Mouse (Mus musculus) kidney, postnatal 4 days (tissue): ENCODE results near the gene Flt4.
"Not testable (repeated sequence)": the region's sequence is repeated elsewhere in the genome, so short reads cannot be mapped to it uniquely, and the experiment has no call there.

Source experiments
- DNase-seq, 2 experiments: peaks; one replicate each; pipeline ENCODE4 v3.0.0; 2021; ENCODE audit warnings: mixed read lengths in 2 of 2

Gene Flt4

DNA sequence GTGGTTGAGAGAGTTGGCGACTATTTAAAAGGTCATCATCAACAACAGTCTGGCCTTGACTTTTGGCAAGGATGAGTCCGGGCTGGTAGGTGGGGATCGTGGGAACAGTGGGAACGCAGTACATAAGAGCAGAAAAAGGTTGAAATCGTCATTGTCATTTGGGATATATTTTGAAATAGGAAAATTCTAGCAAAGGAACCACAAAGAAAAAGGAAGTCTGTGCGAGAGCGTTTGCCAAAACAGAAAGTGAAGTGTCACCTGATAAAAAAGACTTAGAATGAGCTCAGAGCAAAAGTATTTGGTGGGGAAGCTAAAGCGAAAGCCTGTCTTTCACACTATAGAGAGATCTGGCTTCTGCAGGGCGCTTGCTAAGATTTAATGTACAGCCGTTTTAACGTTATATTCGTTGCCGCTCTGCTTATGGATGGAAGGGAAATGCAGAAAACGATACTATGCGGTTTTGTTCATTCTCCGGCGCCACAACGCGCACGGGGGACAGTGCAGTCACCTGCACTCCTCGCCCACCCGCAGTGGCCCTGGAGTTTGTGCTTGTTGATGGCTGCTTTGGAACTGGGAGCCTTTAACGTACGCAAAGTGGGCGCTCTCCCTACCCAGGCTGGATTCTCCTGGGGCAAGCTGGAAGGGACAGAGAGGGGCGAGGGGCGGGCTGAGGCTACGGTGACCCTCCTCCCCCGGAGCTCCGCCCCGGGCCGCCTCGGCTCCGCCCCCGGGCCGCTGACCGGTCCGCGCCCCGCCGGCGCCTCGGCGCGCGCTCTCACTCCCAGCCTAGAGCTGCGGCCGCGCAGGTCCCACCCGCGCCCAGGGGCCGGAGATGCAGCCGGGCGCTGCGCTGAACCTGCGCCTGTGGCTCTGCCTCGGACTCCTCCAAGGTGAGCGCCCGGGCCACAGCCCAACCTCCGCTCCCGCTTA is at the start of gene Flt4:
TSS of gene Flt4 (plus strand) at position 326 of the 930 bp plus-strand sequence.
- peak; percentile 59 to 70 for DNase-seq

DNA sequence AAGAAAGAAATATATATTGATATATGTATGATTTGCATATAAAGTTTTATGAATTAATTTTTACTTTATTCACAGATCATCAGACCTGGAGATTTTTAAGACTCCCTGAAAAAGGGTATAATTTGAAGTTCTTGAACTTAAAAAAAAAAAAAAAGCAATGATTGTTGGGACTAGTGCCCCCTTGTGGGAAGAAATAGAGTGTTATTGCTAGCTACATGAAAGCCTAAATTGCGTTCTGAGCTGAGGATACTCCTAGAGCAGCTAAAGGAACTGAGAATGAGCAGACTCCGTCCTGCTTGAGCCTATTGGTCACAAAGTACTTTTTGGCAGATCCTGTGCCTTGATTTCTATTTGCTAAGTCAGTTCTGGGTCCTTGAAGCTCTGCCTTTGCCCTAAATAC is 34.0 kb upstream of the Flt4 start:
- not testable (repeated sequence) for DNase-seq

DNA sequence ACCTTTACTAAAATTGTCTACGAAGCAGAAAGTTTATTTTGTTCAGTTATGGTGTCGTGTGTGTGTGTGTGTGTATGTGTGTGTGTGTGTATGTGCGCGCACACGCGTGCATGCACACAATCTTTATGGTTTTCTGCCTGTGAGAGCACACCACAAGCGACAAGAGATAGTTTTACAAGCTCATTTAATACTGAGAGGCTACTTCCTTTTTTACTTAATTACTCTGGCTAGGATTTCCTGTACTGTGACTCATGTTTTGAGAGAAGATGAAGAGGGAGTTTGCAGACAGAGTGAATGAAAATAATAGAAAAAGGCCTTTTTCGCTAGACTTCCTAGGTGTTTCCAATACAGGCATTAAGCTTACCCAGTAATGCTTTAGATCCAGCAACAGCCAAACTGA is 28.6 kb upstream of the Flt4 start:
- not testable (repeated sequence) for DNase-seq

DNA sequence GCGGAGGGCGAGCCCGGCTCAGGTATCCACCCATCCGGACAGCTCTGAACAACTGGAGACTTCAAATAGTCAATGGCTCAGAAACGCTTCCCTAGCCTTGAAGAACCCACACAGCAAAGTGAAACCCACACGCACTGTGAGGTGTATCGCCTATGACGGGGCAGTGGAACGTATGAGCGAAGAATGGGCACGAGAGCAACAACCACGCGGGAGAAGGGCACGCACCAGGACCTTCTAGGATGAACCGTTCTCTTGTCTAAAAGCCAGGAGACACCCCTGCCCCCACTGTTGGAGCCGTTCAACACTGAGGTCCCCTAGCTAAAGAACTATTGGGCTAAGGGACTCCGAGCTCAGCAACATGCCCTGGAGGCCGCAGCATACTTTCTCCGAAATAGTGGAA is 18.9 kb upstream of the Flt4 start:
- no peak for DNase-seq

DNA sequence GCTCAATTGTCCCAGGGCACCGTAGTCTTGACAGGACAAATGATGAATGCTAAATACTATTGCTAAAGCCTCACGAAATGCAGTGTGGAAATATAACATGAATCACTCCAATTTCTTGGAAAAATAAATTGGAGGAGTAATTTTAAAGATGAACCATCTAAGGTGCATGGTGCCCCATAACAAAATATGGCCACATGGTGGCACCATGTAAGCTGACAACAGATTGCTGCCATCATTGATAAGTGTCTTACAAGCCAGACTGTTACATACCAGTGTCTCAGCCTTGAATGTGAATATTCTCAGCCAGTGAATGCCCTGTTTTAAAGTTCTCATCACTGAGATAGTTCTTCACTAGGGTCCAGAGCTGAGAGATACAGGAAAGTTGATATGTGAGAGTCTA is 11.9 kb upstream of the Flt4 start:
- DNase-seq, result not testable (repeated sequence)

DNA sequence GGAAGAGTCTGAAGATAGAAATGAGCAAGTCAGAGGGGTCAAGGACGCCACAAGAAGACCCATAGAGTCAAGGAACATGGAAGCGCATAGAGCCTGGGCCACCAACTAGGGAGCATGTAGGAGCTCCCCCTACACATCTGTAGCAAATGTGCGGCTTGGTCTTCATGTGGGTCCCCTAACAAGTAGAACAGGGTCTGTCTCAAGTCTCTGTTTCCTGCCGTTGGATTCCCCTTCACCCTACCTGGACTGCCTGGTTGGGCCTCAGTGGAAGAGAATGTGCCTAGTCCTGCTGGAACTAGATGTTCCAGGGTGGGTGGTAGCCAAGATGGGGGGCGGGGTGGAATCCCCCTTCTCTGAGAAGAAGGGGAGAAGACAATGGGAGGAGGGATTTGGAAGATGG is 757 bp upstream of the Flt4 start:
- DNase-seq, result not testable (repeated sequence)

DNA sequence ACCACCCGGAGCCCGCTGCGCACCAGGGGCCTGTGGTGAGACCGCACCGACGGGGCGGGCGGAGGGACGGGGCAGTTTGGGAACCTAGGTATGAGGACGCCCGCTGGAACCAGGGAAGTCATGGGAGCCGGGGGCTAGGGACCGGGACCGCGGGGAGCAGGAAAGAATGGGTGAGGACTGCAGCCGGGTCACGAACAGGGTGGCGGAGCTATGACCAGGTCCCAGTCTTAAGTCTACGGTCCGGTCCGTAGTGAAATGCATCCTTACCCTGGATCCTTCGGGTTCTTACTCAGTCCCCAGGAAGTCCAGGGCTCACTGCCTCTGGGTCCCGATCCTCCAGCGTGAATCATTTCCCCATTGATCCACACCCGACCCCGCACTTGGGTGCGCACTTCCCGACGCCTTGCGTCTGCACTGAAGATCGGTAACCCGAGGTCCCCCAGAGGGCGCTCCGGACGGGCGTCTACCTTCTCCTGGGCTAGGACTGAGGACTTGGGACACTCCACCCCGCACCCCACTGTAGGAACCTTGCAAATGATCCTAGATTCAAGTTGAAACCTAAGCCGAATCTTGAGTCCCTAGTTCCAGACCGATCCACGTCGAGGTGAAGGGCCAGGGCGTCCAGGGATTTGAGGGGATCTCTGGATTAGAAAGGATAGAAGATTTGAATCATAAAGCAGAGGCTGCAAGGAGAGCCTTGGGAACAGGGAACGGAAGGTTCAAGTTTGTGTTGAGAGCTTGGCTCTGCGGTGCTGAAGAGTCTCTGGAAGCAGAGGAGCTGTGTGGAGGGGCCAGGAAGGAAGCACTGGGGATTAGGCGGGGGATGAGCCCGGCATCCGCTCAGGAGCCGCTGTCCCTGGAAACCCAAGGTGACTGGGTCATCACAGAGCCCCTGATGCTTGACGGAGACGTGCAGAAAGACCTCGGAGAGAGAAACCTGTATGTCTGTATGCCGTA is 1.1 kb downstream of the Flt4 start:
- peak; percentile 60 to 71 for DNase-seq

DNA sequence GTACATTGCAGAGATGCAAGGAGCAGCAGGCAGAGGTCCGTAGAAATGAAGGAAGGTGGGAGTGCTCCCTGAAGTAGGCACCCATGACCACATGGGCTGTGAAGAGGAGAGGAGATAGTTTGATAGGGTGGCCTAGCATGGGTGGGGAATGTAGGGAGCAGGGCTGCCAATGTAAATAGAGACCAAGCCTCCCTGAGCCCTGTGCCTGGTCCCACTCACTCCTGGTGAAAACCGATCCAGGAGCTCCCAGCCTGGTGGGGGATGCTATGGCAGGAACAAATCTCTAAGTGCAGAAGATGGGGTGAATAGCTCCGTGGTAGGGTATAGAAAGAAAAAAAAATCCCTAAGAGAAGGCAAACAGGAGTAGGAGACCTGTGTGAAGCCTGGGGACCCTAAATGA is 2.3 kb downstream of the Flt4 start:
- DNase-seq, result not testable (repeated sequence)

DNA sequence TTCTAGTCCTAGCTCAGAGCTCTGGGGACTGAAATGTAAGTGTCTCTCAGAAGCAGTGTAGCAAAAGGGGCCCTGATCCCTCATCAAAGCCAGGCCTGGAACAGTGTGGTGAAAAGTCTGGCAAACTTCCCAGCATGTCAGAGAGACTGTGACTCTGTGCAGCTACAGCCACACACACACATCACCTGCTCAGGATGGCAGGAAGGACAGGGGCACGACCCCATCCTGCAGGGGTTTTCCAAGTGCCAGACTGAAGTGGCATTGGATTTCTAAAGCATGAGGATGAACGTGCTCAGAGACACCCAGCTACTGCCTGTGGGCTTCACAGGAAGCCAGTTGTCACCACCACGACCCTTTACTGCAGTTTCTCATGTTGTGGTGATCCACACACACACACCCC is 3.1 kb downstream of the Flt4 start:
- no peak for DNase-seq

DNA sequence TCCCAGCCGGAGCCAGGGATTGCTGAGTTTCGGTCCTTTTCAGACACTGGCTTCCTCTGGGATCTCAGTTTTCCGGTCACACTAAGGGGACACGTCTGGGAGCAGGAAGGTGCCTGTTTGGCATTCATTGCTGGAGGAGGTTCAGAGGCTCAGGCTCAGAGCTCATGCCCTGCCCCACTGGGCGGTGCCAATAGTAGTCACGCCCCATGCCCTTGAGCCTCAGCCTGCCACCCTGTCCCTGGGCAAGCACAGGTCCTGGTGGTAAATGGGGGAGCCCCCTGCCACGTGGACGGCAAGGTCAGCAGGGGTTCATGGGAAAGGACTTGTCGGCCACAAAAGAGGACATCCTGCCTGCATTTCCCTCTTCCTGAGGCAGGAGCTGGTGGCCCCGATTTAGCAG is 4.3 kb downstream of the Flt4 start:
- peak; percentile 51 to 67 for DNase-seq

DNA sequence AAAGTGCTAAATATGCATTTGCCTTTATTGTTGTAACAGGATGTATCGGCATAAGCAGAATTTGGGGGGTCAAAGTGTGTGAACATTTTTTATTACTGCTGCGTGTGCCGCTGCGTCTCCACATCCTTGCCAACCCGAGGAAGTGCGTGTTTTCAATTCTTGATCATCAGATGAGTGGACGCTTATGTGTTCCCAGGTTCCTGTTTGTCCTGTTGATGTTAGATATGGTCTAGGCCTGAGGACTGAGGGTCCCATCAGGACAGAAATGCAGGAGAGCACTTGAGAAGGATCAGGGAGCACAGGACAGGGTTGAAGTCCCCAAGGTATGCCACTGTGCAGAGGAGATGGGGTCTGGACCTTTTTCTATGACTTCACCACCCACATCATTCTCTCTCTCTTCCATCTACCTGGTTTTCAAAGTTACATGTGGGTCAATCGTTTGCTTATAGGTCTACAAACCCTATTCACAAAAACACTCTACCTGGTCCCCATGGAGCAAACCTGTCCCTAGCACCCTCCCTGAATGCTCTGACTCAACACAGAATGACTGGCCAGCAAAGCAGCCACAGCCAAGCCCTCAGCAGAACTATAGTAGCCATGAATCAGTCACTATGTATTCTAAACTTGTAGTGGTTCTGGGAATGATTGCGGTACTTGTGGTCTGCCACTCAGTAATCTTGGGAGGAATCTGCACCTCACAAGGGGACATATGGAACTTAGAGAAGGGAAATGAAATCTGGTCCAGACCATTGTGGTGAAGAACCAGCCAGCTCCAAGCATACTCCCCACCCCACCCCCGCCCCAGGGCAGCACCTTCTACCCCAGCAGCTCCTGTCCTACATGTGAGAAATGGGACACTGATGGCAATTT is 7.0 kb downstream of the Flt4 start:
- DNase-seq, result no peak

DNA sequence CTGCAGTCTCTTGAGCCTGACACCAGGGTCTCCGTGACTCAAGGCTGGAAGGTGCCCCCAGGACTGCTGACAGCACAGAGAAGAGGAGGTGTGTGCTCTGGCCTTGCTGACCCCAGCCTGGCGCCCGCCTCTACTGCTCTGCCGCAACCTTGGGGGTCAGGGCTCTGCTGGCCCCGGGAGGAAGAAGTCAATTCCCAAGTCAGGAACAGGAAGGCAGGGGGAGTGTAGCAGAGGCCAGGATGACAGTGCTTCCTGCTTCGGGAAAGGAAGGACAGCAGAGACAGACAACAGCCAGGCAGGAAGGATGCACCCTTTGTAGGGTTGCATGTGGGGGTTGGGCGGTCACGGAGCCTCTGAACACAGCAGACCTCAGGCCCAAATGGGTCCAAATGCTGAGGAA is 9.4 kb downstream of the Flt4 start:
- DNase-seq, result no peak

DNA sequence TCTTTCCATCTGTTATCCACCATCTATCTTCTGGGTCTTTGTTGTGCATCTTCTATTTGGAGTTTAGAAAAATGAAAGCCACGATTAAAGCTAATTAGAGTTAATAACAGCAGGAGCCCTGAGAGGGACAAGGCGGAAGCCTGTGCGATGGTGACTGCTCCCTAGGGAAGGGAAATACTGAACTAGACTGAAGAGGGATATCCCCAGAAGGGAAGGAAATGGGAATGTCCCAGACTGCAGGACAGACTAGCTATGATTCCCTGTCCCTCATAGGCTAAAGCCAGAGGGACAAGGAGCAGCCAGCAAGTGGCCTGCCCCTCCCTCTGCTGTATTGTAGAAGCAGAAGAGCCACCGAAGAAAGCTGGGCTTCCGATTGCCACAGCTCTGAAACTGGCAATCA is 12.9 kb downstream of the Flt4 start:
- no peak for DNase-seq

DNA sequence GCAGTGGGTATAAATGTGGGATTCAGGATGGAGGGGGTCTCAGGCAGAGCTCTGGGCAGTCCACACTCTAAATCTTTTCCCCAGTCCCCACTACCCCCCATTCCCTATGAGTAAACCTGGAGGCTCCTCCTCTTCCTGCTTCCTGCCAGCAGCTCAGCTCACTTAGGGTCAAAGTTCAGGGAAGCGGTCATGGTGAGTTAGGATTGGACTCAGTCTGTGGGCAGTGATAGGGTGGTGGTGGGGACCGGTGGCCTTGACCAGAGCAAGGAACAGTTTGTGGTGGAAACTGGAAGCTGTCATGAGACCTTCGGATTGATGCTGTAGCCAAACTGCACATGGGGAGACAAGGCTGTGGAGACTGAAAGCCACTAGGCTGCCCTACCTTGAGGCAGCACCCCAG is 15.1 kb downstream of the Flt4 start:
- no peak for DNase-seq

DNA sequence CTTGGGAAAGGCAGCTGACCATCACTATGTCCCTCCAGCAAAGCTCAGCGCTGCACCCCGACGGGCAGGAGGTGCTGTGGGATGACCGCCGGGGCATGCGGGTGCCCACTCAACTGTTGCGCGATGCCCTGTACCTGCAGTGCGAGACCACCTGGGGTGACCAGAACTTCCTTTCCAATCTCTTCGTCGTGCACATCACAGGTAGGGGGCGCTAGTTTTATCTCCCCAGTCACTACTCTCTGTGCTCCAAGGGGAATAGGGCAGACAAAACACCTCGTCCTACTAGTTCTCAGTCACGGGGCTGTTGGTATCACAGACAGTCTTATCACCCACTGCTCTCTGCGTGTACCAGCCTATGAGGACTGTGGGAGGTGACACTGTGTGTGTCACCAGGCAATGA is 16.8 kb downstream of the Flt4 start:
- no peak for DNase-seq

DNA sequence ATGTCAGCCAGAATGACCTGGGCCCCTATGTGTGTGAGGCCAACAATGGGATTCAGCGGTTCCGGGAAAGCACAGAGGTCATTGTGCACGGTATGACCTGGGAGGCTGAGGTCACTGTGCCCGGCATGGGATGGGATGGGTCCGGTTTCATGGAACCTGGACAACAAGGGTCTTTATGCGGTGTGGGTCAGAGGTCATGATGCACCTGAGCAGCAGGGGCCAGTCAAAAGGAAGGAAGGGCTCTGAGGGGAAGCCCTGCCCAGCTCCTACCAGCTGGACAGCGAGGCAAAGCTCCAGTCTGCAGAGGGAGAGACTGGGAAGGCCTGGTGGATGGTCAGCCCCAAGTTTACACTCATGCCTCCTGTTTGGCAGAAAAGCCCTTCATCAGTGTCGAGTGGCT is 17.7 kb downstream of the Flt4 start:
- no peak for DNase-seq

DNA sequence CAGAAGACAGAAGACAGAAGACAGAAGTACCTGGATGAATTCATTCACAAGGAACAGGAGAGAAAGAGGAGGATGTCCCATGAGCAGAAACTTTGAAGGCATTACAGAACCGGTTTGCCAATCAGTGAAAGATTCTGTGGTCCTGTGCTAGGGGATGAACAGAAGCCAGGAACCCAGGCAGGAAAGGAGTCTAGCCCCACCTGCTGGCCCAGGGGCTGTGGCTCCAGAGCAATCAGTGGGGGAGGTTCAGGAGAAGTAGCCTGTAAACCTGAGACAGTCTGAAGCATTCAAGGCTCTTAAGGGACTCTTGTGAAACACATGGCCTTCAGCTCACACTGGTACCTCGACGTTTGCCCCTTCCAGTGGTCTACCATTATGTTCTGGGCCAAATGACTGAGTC is 22.1 kb downstream of the Flt4 start:
- peak; percentile 52 to 66 for DNase-seq

DNA sequence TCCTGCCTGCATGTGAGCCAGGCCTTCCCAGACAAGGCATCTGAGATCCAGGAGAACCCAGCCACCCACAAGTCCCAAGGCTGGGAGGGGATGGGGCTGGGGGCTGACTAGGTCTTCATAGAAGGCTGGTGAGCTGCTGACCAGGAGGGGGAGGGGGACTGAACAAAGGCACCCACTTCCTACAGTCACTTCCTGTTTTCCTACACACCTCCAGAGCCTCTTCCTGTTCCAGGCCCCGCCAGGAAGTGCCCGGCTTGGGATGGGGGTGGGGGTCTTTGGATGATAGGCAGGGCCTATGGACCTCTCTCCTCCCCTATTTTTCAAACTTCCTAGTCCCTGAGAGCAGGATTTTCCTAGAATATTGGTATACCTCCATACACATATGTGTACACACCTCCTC is 23.2 kb downstream of the Flt4 start:
- peak; percentile 43 to 59 for DNase-seq

DNA sequence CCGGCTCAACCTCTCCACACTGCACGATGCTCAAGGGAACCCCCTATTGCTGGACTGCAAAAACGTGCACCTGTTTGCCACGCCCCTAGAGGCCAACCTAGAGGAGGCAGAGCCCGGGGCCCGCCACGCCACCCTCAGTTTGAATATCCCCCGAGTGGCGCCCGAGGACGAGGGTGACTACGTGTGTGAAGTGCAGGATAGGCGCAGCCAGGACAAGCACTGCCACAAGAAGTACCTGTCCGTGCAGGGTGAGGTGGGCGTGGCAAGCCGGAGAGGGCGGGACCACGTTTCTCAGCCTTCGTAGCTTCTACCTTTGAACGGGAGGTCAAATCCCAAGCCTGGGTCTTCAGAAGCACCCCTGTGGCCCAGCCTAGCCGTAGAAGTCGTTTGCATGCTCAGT is 25.0 kb downstream of the Flt4 start:
- DNase-seq, result peak in 1 of 2 experiments; percentile 45

DNA sequence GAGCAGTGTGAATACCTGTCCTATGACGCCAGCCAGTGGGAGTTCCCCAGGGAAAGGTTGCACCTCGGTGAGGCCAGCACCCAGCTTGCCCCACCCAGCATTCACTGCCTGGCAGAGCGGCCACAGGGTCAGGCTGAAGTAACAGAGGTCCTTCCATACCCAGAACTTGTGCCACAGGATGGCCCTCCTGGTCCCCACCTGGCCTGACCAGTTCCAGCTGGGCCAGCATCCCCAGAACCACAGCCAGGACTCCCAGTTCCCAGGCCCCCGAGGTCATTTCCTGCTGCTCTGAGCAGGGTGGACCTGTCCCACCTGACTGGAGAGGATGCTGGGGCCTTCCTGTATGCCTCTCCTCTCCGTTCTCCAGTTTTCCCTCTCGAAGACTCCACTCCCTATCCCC is 26.6 kb downstream of the Flt4 start:
- no peak for DNase-seq

DNA sequence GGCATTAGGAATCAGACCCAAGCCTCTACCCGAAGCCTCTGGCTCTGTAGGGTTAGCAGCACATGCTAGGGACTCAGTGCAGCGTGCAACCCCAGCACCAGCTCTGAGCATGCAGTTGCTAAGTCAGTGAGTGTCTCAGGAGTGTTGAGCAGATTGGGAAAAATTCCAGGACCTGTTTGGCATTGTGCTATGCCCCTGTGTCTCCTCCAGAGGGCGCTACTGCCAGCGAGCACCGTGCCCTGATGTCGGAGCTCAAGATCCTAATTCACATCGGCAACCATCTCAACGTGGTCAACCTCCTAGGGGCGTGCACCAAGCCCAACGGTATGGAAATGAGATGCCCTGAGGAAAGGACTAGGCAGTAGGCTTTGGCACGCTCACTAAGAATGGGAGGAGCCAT is 27.4 kb downstream of the Flt4 start:
- DNase-seq, result peak; percentile 27 to 41

DNA sequence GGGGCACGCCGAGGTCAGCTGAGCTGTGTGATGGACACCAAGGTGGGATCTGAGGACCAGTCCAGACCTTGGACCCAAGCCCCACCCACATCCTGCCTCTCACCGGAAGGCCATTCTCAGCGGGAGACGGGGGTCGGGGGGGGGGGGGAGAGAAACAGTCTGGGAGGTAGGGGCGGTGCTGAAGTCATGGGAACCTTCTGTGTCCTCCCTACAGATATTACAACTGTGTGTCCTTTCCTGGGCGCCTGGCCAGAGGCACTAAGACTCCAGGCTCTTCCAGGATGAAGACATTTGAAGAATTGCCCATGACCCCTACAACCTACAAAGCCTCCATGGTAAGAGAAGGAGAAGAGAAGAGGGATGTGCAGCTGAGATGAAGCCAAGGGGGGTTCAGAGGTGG is 36.6 kb downstream of the Flt4 start:
- DNase-seq, result no peak
